Mouse (Mus musculus) embryo, embryonic 11 days (tissue): ENCODE data around the gene Gm773.
"Not testable (repeated sequence)": the region's sequence is repeated elsewhere in the genome, so short reads cannot be mapped to it uniquely, and the experiment has no call there.

Source experiments
- DNase-seq: peaks from one replicate; pipeline ENCODE4 v3.0.0-alpha.2; 2015

Gene Gm773

DNA sequence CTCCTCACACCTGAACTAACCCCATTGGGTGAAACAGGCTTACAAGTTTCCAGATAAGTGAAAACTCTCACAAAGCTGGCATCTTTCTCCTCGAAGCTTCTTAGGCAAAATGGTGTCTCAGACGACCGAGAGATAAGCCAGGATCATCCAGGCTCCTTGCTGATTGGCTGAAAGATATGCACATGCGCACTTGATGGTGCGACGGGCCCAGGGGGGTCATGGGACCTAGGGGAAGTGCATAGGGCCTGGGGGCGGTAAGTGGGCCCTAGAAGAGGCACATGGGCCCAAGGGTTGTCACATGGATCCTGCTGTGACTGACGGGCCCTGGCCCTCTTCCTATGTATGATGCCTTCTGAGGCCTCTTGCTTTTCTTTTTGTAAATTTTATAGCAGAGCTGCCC is at the start of gene Gm773:
Gene Gm773 (minus strand): TSS at position 111 of the 400 bp plus-strand sequence.
- no peak for DNase-seq

DNA sequence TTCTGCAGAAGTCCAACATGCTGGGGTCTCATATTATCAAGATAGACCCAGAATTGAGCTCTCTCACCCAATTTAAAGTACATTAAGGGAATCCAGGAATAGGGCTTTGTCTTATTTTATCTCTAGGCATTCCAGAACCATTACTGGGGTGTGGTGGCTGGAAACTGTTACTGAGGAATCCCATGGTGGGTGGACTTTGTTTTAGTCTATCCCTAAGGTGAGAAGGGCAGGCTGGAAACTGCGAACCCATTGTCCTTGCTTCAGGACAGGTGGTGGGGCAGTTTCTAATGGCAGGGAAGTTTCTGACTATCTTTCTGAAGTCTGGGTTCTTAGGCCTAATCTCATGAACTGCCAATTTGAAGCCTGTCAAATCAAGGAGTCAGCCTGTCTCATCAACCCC is 26.2 kb downstream of the Gm773 start:
- DNase-seq: not testable (repeated sequence)

DNA sequence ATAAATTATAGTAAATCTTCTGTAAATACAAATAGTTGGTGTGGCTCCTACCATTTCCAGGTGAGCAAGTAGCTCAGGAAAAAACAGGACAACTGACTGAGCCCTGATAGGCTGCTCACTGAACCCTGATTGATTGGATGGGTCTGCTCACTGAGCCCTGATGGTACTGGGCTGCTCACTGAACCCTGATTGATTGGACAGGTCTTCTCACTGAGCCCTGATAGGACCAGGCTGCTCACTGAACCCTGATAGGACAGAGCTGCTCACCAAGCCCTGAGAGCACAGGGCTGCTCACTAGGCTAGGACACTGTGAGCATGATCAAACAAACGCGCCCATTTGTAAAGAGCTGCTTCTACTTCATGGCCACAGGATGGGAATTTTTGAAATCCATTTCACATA is 61.3 kb downstream of the Gm773 start:
- DNase-seq: peak; percentile 1
